Mouse (Mus musculus) testis, postnatal 14 days (tissue): ENCODE measurements around the gene Hmgcl.
A peak's percentile ranks its signal among the peaks of the same experiment; 100 is the strongest.
"Not testable (repeated sequence)": the region's sequence is repeated elsewhere in the genome, so short reads cannot be mapped to it uniquely, and the experiment has no call there.

Source experiments
- DNase-seq: peaks from one replicate; pipeline ENCODE4 v3.0.0; 2021; ENCODE audit warnings: low spot score

The Hmgcl gene

GRCm38 (mm10) chr4:135926861-135927260 lies 19.4 kb upstream of the Hmgcl start:
- no peak for DNase-seq

DNA sequence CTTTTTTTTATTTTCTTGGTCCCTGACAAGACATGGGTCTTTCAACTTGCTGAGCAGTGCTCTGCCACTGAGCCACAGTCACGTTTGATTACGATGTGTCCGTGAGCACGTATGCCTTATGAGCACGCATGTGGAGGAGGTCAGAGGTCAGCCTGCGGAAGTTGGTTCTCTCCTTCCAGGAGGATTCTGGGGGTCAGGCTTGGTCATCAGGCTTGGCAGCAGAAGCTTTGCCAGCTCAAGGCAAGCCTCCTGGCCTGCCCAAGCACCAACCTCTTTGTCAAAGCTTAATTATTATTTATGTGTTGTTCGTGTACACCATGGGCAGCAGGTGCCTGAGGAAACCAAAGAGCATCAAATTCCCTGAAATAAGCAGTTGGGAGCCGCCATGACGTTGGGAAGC lies 17.9 kb upstream of the Hmgcl start:
- no peak for DNase-seq

DNA sequence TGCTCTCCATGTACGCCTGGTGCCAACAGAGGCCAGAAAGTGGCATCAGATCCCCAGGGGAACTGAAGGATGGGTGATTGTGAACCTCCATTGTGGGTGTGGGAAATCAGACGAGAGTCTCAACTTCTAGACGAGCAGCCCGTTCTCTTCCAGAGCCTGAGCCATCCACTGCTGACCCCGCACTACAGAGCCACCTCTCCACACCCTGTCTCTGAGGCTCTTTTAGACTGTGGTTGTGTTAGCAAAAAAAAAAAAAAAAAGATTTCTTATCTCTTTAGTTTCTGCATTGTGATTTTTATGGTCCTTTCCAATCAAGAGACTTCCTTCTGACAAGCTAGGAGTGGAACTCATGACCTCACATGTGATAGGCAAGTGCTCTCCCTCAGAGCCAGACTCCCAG lies 16.8 kb upstream of the Hmgcl start:
- no peak for DNase-seq

- DNase-seq: no peak
Observed at GRCm38 (mm10) chr4:135929828-135930227, 16.4 kb upstream of the Hmgcl start.

GRCm38 (mm10) chr4:135930239-135930638 lies 16.0 kb upstream of the Hmgcl start:
- DNase-seq: no peak

- no peak for DNase-seq
Observed at GRCm38 (mm10) chr4:135931832-135932231, 14.4 kb upstream of the Hmgcl start.

DNA sequence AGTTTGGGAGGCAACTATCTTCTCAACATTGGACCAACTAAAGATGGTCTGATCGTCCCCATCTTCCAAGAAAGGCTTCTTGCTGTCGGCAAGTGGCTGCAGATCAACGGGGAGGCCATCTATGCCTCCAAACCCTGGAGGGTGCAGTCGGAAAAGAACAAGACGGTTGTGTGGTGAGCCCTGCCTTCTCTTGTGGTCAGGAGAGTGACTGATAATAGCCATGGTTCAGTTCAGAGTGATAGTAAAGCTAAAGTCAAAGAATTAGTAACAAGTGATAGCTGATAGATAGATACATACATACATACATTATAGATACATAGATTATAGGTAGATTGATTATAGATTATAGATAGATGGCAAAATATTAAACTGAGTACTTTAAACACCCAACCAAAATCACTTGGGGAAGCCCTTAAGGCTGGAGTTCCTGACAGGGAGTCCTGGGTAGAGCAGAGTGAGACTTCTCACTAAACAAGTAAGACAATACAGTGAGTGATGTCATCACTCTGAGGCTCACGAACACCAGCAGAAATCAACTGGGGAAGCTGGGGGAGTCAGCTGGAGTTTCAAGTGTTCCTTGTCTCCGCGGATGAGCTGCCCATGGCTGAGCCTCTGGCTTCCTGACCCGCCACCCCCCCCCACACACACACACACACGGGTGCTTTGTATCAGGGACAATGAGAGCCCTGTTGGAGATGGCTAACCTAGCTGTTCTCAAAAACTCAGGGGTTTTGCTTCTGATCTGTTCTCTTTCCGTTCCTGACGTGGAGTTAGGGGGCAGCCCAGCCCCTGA lies 11.3 kb upstream of the Hmgcl start:
- DNase-seq: no peak

DNA sequence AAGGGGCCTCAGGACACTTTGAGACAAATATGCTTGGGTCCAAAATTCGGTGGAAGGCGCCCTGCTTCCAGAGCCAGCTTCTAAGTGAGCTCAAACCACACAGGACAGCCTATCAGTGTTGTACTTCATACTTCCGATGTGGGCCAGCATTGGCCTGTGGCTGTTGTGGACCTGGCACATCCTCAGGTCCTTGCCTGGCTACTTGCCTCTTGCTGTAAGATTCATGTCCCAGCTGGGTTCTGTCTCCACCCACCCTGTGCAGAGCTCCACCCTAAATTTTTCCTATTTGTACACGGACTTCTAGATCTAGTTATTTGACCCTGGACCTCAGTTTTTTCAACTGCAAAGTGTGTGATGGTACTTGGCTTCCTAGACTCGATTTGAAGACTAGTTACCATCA lies 10.7 kb upstream of the Hmgcl start:
- no peak for DNase-seq

- no peak for DNase-seq
Observed at GRCm38 (mm10) chr4:135938858-135939257, 7.4 kb upstream of the Hmgcl start.

GRCm38 (mm10) chr4:135941026-135941425 lies 5.2 kb upstream of the Hmgcl start:
- not testable (repeated sequence) for DNase-seq

- no peak for DNase-seq
Observed at GRCm38 (mm10) chr4:135942193-135942592, 4.1 kb upstream of the Hmgcl start.

DNA sequence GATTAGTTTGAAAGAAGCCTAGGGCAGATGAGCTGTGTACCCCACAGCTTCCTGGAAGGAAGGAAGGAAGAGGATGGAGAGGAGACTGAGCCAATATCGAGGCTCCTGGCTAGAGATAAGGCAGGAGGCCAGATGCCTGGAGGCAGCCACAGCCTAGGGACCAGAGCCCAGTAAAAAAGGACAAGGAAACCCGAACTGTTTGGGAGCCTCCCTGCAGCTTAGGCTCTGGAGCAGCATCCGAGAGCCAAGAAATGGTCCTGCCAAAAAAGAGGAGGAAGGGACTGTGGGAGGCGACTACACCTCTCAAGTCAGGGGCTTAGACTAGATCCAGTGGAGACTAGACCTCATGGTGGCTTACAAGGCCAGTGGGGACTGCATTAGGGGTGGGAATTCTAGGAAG lies 2.9 kb upstream of the Hmgcl start:
- DNase-seq: no peak

- DNase-seq: no peak
Observed at GRCm38 (mm10) chr4:135945706-135946105, 542 bp upstream of the Hmgcl start.

GRCm38 (mm10) chr4:135946659-135947301 lies 532 bp downstream of the Hmgcl start:
- DNase-seq: no peak

DNA sequence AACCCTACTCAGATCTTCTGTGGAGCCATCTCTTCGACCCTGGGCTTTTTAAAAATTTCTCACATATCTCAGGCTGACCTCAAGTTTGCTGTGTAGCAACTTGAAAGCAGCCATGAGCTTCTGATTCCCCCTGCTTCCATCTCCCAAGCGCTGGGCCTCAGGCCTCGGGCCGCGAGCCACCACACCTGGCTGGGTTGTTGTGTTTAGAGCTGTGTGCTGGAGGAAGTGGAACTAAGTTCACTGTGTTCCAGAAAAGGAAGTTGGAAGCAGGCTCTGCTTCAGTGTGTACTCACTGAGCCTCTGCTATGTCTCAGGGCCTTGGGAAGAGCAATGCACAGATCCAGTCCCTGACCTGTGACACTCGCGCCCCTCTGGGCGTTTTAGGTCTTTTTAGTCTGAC lies 1.9 kb downstream of the Hmgcl start:
- DNase-seq: no peak

DNA sequence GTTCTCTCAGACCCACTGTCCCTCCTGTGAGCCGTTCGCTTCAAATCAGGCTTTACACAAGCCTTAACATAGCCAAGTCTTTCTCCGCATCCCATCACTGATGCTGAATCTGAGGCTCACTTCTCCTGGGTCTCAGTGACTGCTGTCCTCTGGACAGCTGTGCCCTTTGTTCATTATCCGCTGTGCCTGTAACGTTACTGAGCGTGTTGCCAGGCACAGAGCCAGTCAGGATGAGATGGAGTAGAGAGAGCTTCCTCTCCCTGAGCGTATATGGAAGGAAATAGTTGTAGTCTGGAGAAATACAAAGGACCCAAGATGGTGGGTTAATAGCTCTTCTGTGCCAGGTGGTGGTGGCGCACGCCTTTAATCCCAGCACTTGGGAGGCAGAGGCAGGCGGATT lies 3.2 kb downstream of the Hmgcl start:
- DNase-seq: no peak

DNA sequence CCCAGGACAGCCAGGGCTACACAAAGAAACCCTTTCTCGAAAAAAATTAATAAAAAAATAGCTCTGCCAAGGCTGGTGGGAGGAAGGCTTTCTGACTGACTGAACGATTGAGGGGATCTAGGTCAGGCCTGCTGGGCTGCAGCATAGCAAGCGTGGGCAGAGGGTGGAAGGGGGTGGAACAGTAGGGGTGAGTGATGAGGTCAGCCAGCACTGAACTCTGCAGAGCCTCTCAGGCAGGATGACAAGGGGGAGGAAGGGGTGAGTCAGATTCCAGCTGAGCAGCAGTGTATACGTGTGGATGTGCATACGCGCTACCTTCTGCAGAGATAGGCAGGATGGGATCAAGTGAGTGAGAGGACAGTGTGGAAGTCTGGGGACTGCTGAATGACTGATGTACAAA lies 3.7 kb downstream of the Hmgcl start:
- no peak for DNase-seq

- no peak for DNase-seq
Observed at GRCm38 (mm10) chr4:135950365-135950764, 4.1 kb downstream of the Hmgcl start.

DNA sequence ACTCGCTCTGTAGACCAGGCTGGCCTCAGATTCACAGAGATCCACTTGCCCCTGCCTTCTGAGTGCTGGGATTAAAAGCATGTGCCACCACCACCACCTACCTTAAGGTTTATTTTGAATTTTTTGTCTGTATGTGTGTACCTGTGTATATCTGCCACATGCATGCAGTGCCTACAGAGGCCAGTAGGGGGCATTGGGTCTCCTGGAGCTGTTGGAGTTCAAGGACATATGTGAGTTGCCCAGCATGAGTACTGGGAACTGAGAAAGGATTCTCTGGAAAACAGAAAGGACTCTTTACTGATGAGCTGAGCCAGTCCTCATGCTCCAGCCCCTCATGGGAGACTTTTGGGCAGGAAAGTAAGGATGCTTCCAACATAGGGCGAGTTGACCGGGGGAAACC lies 5.3 kb downstream of the Hmgcl start:
- no peak for DNase-seq

DNA sequence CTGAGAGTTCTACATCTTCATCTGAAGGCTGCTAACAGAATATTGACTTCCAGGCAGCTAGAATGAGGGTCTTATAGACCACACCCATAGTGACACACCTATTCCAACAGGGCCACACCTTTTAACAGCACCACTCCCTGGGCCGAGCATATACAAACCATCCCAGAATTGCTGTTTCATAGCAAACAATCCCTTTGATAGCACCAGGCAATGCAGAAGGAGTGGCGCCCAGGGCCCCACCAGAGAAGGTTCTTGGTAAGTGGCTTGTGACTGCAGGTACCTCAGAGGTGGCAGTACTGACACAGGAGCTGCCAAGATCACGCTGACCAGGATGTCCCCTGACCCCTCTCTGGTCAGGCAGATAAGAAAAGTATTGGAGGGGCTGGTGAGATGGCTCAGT lies 6.9 kb downstream of the Hmgcl start:
- DNase-seq: no peak

GRCm38 (mm10) chr4:135954241-135954640 lies 8.0 kb downstream of the Hmgcl start:
- no peak for DNase-seq

DNA sequence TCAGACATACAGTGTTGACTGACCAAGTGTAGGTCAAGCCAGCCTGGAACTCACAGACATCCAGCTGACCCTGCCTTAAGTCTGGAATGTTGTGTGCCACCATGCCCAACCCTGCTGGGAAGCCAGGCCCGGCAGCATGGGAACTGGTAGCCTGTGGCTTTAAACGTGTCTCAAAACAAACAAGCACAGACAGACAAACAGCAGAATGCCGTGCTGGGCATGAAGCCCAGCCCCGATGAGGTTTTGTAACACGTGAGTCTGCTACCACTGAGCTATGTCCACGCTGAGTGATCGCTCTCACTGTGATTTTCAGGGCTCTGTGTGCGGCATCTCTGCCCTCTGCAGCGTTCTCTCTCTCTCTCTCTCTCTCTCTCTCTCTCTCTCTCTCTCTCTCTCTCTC lies 9.6 kb downstream of the Hmgcl start:
- no peak for DNase-seq

GRCm38 (mm10) chr4:135958354-135958753 lies 12.1 kb downstream of the Hmgcl start:
- no peak for DNase-seq

- DNase-seq: peak; percentile 59
Observed at GRCm38 (mm10) chr4:135960717-135961116, 14.5 kb downstream of the Hmgcl start.
